Mouse (Mus musculus): ENCODE data around the gene Erbb3.

Erbb3 gene

DNA sequence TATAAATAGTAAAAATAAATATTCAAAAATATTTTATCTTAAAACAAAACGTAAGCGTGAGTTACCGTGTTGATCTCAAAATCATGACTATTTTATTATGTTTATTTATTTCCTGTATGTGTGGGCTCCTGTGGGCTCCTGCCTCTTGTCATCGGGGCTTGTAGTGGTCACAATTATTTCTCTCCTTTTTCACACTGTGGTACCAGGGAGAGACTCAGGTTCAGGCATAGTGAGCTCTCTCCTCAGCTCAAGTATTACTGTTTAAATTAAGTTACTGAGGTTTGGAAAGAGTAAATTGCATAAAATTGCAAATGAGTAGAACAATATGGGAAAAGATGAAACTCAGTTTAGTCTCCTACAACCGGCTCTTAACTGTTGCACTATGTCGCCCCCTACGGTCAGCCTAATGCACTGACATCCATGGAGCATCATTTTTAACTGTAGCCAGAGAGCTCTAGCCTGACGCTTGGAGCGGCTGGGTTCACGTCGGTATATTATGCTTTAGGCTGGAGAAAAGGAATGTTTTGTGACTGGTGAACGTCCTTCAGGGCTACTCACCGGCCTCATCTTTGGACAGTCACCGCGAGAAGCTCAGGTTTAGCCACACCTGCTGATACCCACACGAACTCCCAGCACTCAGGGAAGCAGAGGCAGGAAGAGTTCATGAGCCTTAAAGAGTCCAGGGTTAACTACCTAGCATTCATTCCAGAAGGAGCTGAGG lies 23.1 kb upstream of the Erbb3 start:
- DNase-seq (ENCODE audit: extremely low read depth, low read depth): peak; percentile 75

DNA sequence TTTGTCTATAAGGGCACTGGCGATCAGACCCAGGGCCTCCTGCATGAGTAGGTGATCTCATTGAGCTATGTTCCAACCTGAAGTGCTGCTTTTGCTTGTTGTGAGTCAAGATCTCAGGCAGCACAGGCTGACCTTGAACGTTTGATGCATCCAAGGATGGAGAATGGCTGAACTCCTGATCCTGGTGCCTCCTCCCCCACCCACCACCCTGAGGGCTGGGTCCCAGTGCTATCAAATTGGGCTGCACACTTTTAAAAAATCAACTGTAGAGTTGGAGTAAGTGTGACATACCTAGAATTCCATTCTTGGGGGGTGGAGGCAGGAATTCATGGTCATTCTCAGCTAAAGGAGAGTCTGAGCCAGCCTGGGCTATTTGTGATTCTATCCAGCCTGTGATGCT lies 17.0 kb upstream of the Erbb3 start:
- DNase-seq (ENCODE audit: extremely low read depth, low read depth): no peak

DNA sequence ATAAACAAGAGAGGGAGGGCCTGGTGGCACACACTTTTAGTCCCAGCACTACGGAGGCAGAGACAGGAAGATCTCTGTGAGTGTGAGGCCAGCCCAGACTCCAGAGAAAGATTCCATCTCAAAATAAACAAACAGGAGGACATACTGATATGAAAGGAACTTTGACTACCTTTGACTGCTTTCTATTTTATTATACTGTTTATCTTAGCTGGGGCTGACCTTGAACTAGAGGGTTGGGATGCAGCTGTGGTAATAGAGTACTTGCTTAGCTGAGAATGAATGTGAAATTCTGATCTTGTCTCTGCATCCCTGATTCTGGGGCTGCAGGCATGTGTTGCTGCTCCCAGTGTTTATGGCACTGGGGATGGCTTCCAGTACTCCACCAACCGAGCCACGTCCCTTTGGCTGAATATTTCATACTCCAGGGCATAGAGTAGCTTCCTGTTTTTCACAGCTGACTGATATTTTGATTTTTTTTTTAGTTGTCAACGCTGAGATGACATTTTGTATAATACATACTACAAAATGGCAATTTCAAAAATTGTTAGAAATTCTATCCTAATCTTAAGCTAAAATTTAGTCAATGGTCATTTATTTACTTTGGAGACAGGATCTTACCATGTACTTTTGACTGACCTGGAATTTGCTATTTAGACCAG lies 13.1 kb upstream of the Erbb3 start:
- no peak for DNase-seq (ENCODE audit: extremely low read depth, low read depth)

DNA sequence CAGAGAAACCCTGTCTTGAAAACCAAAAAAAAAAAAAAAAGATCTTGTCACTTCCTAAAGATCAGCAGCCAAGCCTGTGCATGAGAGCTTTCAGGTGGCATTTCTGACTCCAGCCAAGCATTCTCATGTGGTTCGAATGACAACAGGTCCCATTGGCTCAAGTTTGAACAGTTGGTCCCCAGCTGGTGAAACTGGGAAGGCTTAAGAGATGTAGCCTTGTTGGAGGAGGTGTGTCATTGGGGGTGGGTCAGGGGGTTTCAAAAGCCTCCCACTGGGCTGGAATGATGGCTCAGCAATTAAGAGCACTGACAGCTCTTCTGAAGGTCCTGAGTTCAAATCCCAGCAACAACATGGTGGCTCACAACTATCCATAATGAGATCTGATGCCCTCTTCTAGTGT lies 12.0 kb upstream of the Erbb3 start:
- DNase-seq (ENCODE audit: extremely low read depth, low read depth): no peak

DNA sequence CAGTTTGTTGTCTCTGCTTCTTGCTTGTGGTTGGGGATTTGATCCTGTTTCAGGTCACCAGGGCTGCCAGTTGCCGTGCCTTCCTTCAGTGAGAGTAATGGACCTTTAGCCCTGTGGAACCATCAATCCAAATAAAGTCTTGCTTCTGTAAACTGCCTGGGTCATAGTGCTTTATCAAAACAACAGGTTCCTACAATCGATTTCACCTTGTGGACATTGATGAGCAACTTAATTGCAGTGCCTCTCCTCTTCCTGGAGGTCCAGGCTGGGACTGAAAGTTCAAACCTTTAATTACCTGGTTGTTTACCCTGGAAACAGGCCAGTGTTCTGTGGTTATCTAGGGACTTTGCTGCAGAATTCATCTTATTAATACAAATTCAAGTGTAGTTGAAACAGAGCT lies 9.0 kb upstream of the Erbb3 start:
- no peak for DNase-seq (ENCODE audit: extremely low read depth, low read depth)

DNA sequence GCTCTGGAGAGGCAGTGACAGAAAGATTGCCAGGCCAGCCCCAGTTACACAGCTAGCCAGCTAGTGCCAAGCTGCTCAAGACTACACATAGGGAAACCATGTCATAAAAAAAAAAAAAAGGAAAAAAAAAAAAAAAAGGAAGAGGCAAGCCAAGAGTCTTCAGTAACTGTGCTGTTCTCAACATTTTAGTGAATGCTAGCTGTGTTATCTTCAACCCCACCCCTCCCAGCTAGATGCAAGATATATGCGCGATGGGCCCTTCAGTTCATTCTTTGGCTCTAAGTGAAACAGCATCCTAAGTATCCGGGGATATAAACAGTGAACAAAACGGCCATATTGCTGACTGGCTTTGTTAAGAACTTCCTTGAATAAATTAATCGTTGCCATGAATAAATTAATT lies 3.3 kb upstream of the Erbb3 start:
- no peak for DNase-seq (ENCODE audit: extremely low read depth, low read depth)

DNA sequence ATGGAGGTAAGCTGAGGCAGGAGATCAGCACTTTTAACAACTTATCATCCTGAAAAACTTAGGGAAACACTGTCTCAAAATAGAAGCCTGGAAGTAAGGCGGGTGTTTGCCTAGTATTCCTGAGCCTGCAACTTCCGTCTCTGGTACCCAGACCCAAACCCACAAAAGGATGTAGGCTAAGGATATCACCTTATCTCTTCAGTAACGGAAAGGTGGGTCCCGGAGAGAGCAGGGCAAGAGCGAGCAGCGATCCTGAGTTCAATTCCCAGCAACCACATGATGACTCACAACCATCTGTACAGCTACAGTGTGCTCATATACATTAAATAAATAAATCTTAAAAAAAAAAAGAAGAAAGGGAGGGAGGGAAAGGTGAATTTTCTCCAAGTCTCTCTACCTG lies 2.0 kb upstream of the Erbb3 start:
- DNase-seq (ENCODE audit: extremely low read depth, low read depth): no peak

DNA sequence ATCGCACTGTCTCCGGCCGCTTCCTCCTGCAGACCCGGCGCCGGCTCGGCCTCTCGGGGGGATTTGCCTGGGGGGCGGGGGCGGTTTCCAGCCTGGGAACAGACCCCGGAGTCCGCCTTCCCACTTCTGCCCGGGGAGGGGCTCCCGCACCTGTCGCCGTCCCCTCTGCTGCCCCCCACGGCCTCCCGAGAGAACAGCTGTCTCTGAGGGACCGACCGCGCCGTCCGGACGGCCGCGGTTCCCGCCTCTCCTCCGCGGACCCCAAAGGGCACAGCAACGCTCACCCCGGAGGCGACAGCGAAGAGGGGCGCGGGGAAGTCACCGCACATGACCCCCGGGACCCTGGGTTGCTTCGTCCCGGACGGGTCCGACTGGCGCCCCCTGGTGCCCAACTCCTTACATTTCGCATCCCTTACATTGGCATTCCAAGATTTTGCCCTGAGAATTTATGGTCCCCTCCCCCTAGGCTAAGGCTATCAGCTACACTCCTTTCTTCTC lies 790 bp upstream of the Erbb3 start:
- no peak for DNase-seq (ENCODE audit: extremely low read depth, low read depth)

DNA sequence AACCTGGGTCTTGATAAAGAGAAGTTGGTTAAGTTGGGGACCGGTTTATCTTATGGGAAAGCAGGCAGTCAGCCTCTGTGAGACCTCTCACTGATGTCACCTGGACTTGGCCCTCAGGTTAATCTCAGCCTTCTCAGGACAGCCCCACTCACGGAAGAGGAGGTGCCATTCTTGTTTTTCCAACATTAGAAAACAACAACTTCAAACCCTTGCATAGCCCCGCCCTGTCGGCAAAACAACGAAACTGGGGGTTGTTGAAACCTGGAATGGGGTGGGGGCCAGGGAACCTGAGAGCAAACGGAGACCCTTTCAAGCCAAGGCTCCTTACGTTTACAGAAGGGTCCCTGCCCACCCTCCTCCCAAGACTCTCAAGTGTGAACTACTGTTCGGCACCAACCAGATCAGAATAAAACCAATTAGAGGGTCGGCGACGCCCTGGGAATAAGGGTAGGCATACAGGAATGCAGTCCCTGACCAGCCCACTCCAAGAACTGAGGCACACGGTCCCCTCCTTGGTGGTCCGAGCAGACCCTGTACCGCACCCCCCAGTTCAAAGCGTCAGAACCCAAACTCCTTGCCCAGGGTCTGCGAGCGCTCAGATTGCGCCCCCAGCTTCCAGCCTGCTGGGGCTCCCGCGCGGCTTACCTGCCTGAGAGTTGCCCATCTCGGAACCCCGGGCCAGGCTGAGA lies 533 bp downstream of the Erbb3 start:
- no peak for DNase-seq (ENCODE audit: extremely low read depth, low read depth)

DNA sequence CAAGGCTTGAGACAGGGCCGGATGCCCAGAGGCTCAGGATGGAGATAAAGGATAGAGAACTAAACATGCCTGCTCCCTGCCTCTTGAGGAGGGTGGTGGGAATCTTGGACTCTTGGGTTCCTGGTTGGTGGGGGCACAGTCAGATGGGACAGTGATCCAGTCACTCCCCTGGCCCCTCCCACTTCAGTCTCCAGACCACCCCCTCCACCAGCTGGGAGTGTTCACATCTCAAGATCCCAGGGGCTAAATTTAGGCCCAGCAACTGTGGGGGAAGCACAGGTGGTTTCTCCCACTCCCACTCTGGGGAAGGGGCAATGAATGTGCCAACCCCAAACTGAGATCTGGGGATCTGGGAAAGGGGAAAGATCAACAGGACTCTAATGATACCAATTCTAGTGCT lies 1.3 kb downstream of the Erbb3 start:
- DNase-seq (ENCODE audit: extremely low read depth, low read depth): no peak

DNA sequence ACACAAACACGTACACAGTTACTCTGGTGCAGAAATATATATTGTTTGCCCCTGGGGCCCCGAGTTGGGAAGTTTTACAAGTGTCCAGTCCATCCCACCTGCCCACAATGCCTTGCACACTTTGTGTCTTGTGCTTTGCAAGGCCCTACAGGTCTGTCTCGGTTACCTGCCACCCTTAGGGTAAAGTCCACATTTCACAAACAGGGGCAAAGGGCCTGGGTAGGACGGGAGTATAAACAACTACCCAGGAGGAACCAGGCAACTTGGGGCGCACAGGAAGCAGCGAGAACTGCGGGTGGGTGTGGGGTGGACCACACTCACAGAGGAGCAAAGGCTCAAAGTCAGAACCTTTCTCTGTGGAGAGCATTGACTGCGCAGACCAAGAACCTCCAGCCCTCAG lies 1.8 kb downstream of the Erbb3 start:
- no peak for DNase-seq (ENCODE audit: extremely low read depth, low read depth)

DNA sequence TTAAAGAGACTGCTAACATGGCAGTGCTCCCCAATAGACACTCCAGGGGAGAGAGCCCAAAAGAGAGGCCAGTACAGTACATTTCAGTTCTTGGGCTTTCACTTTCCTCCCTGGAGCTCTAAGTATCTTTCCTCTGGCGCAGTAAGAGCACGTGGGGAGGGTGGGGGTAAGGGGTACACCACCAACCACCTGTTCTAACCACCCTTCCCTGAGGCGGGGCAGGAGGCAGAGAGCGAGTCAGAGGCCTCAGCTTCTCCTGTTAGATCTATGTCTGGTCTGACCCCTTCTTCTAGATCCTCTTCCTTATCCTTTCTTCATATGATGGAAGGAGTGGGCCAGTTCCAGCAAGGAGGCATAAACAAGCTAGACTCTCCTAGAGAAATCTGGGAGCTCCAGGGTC lies 2.3 kb downstream of the Erbb3 start:
- DNase-seq (ENCODE audit: extremely low read depth, low read depth): no peak

DNA sequence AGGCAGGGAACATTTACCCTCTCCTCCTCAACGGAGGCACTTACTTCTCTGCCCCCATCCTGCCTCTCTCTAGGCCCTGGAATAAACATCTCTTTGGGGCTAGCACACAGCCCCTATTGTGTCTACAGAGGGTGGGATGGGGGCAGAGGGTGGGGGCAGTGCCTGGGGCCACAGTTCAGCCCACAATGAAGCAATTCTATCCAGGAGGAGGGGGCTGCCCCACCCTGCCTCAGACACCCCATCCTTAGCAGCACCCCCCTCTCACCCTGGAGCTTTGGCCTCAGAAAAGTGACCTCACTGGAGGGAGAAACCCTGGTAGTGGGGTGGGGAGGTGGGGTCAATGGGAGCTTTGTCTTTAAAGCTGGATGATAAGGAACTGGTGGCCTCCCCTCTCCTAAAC lies 2.9 kb downstream of the Erbb3 start:
- DNase-seq (ENCODE audit: extremely low read depth, low read depth): no peak

DNA sequence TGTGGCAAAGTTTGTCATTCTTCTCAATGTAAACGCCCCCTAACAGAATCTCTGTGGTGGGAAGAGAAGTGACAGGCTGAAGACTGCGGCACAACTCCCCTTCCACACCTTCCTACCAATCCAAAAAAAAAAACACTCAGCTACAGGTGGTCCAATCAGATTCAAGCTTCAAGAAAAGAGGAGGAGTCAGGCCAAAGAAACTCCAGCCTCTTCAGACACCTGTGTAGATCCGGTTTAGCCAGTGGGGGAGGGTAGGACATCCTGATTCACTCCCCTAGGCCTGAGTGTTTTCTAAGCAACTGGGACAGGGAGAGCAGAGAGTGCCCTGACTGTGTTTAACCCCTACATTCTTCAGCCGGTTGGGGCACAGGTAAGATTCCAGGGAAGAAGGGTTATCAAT lies 5.1 kb downstream of the Erbb3 start:
- DNase-seq (ENCODE audit: extremely low read depth, low read depth): no peak

DNA sequence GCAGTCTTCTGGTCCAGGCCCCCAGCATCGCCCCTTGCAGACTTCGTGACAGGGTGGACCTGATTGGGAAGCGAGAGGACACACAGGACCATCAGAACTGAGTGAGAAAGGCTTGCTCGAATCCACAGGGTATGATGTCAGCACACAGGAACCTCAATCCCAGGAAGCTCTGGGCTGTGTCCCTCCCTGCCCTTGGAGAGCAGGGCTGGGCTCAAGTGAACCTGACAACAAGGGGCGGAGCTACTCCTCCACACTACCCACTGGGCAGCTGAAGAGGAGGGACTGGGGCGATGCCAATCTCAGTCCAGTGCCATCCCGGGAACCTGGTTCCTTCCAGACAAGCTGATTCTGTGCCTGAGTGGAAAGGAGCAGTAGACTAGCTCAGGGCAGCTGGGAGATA lies 5.8 kb downstream of the Erbb3 start:
- no peak for DNase-seq (ENCODE audit: extremely low read depth, low read depth)

DNA sequence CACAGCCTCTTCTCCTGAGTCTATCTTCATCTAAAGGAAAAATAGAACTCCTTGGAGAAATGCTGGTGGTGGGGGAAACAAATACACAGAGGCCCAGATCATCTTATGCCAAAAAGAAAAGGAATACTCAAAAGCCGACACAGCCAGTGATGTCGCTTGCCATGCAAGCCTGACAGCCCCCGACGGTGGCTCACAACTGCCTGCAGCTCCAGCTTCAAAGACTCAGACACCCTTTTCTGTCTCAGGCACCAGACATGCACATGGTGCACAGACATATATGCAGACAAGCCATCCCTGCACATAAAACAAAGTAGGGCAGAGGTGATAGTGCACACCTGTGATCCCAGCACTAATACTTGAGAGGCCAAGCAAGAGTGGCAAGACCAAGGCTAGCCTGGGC lies 9.7 kb downstream of the Erbb3 start:
- no peak for DNase-seq (ENCODE audit: extremely low read depth, low read depth)

DNA sequence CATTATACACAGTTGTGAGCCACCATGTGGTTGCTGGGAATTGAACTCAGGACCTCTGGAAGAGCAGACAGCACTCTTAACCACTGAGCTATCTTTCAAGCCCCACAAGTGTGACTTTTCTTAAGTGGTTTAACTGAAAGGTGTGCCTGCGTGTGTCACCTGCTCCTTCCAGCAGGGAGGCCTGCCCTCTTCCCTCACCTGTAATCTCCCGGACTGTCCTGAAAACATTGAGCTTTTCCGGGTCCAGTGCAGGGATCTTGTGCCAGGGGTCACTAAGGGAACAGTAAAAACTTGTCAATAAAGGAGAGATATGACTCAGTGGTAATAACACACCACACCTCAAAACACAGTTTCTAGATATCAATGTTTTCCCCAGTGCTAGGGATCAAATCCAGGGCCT lies 10.2 kb downstream of the Erbb3 start:
- DNase-seq (ENCODE audit: extremely low read depth, low read depth): no peak

DNA sequence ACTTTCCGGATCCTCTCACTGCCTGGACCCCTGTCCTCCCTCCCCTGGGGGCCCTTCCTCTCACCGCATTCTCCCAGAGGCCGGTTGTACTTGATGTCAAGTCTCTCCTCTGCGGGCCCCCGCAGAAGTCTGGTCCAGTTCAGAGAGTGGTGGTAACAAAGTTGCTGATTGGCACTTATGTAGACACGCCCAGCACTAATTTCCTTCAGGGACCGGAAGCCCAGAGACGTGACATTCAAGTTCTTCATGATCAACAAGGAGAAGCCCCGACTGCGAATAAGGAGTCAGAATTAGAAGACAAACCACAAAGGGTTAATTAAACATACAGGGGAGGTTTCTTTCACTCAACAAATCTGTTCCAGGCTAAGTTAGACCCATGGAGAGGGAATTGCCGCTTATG lies 11.1 kb downstream of the Erbb3 start:
- DNase-seq (ENCODE audit: extremely low read depth, low read depth): no peak

DNA sequence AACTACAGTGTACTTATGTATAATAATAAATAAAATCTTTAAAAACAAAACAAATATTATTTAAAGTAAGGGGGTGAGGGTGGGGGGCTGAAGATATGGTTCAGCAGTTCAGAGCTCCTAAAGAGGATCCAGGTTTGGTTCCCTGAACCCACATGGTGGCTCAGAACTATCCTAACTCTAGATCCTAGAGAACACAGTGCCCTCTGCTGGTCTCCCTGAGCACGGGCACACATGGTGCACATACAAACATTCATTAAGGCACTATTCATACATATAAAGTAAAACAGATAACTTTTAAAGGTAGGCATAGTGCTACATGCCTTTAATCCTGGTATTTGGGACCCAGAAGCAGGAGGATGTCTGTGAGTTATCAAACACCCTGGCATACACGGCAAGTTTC lies 14.4 kb downstream of the Erbb3 start:
- DNase-seq (ENCODE audit: extremely low read depth, low read depth): no peak

DNA sequence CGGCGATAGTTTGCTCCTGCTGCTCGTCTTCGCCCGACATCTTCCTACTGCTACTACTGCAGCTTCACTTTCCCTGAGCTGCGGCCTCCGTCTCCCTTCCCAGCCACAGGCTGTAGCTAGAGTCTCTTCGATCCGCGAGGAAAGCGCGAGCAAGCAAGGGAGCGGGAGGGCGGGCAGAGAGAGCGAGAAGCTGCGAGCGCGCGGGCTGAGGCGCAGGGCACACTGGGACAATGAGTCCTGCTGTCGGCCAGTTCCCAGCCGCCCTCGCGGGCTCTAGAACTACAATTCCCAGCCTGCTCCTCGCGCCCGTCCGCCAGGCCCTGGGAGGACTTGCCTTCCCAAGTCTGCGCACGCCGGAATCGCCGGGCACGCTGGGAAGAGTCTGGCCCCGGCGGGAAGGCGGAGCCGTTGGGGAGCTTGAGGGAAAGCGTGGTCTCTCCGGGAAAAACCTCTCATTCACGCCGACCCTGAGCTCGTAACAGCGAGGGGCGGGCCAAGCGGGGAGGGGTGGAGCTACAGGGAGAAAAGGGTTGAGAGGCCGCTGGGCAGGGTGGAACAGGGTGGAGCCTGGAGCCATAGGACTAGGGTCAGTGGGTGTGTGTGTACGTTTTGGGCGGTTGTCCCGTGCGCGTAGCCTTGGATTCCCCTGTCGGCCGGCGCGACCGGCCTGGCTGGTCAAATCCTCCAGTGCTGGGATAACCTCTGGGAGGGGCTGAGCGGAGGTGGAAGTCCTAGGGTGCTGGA lies 23.5 kb downstream of the Erbb3 start, which contains the start of gene Pa2g4:
TSS of gene Pa2g4 (minus strand) at position 200 of the 744 bp plus-strand sequence.
- DNase-seq (ENCODE audit: extremely low read depth, low read depth): peak; percentile 95

DNA sequence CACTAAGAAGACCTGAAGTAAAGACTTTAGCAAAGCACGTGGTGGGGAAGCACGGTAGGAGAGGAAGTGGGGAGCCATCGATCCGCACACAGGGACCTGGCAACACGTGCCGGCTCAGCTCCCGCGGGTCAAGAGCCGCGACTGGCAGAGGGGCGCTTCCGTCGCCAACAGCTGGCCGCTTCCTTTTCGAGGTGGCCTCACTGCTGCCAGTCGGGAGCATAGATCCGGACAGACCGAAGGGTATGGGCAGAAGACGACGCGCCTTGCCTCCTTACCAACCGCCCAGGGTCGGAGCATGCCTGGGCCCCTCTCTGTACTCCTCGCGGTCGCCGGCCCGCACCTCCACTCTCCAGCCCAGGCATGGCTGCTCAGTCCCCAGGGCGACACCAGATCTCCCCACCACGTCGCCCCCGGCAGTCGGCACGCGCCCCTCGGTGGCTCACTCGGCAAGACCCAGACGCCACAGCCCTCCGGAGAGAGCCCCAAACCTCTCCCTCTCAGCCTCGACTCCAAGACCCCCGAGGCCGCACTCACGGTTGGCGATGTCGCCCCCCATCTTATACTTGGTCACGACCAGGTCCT lies 24.2 kb downstream of the Erbb3 start:
- no peak for DNase-seq (ENCODE audit: extremely low read depth, low read depth)
